25 mouse cellular contexts compared by ENCODE assay signal in the genomic region with DNA sequence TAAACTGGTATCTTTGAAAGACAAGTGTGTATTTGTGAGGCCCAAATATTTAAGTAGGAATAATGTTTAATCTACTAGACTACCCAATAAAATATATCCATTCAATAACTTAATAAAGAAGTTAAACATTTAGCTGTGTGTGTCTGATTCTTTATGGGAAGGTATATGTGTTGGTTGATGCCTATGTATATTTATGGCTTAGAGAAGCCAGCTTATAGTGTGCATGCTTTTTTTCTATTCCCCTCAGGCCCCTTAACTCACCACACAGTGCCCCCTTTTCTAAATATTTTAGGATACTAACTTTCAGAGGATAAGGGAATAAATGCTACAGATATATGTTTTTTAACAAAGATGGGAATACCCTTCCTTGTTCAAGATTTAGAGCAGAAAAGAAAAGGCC.
"Had no signal": no experiment of that assay in that cellular context is flagged by ENCODE, and none has a peak within 500 bp of the region (broad histone marks: within the 10 kb centered on the region; RNA-seq: fewer than 3 reads in every experiment).

No protein-coding gene starts in this region.

- H3K27me3 ChIP-seq: forebrain, embryonic 15.5 days; heart, embryonic 13.5 days; heart, embryonic 15.5 days; hindbrain, embryonic 13.5 days; kidney, embryonic 15.5 days; limb, embryonic 13.5 days; limb, embryonic 15.5 days had no signal

- H3K27ac ChIP-seq: forebrain, embryonic 15.5 days; heart, adult 2 months; heart, embryonic 13.5 days; heart, embryonic 15.5 days; hindbrain, postnatal 0 days; kidney, embryonic 15.5 days; kidney, postnatal 0 days; limb, embryonic 13.5 days; limb, embryonic 15.5 days had no signal

- ATAC-seq: forebrain, embryonic 15.5 days; forebrain, postnatal 0 days; hindbrain, postnatal 0 days; intestine, embryonic 16.5 days had no signal

- DNase-seq: forebrain, postnatal 0 days; gastrocnemius, postnatal 14 days; gastrocnemius, postnatal 36 days; heart, adult 11 months; heart, adult 2 months; heart, postnatal 14 days; heart, postnatal 36 days; kidney, adult 11 months; kidney, adult 2 months; kidney, adult 9 months; kidney, postnatal 14 days; kidney, postnatal 36 days; layer of hippocampus, postnatal 36 days; left cerebral cortex, postnatal 4 days had no signal

- H3K9ac ChIP-seq: forebrain, embryonic 15.5 days; forebrain, postnatal 0 days; heart, embryonic 13.5 days; heart, embryonic 15.5 days; hindbrain, embryonic 13.5 days; kidney, embryonic 15.5 days; limb, embryonic 13.5 days; limb, embryonic 15.5 days had no signal

- H3K4me1 ChIP-seq: heart, embryonic 15.5 days; limb, embryonic 13.5 days; limb, embryonic 15.5 days had no signal

- H3K36me3 ChIP-seq: forebrain, embryonic 15.5 days; heart, embryonic 13.5 days; heart, embryonic 15.5 days; hindbrain, embryonic 13.5 days; kidney, embryonic 15.5 days; limb, embryonic 13.5 days; limb, embryonic 15.5 days had no signal

- H3K4me3 ChIP-seq: forebrain, embryonic 15.5 days; heart, adult 2 months; heart, embryonic 13.5 days; heart, embryonic 15.5 days; hindbrain, embryonic 13.5 days; kidney, embryonic 15.5 days; limb, embryonic 13.5 days; limb, embryonic 15.5 days had no signal

- H3K4me2 ChIP-seq: forebrain, embryonic 15.5 days; heart, embryonic 11.5 days; heart, embryonic 13.5 days; heart, embryonic 15.5 days; hindbrain, embryonic 13.5 days; kidney, embryonic 15.5 days; limb, embryonic 13.5 days; limb, embryonic 15.5 days had no signal

- H3K9me3 ChIP-seq: forebrain, embryonic 15.5 days; heart, embryonic 13.5 days; heart, embryonic 15.5 days; hindbrain, embryonic 13.5 days; kidney, embryonic 15.5 days; limb, embryonic 13.5 days; limb, embryonic 15.5 days had no signal
